ENCODE assay signal across 22 mouse cellular contexts in genomic region chr16:92091876-92092275, GRCm38 (mm10). TPM values are rescaled to one million over a fixed set of nuclear protein-coding genes. Genes with fewer than 3 reads are reported as not detected.
"Had no signal": no experiment of that assay in that cellular context is flagged by ENCODE, and none has a peak within 500 bp of the region (broad histone marks: within the 10 kb centered on the region; RNA-seq: fewer than 3 reads in every experiment).

No protein-coding gene starts in this region.

- H3K4me3 ChIP-seq: liver, embryonic 13.5 days; liver, embryonic 15.5 days; lung, embryonic 15.5 days; midbrain, embryonic 13.5 days; neural tube, embryonic 12.5 days; stomach, embryonic 15.5 days had no signal

- H3K27ac ChIP-seq: liver, embryonic 13.5 days; liver, embryonic 15.5 days; lung, embryonic 15.5 days; macrophage; midbrain, embryonic 13.5 days; neural tube, embryonic 12.5 days; stomach, embryonic 15.5 days; stomach, postnatal 0 days had no signal

- H3K4me1 ChIP-seq: lung, embryonic 15.5 days; midbrain, embryonic 13.5 days; neural tube, embryonic 12.5 days; stomach, embryonic 15.5 days had no signal

- H3K36me3 ChIP-seq: liver, embryonic 13.5 days; liver, embryonic 15.5 days; lung, embryonic 15.5 days; stomach, embryonic 15.5 days had no signal

- H3K4me2 ChIP-seq: liver, embryonic 13.5 days; liver, embryonic 15.5 days; lung, embryonic 15.5 days; midbrain, embryonic 13.5 days; neural tube, embryonic 12.5 days; stomach, embryonic 15.5 days had no signal

- H3K9me3 ChIP-seq: liver, embryonic 13.5 days; liver, embryonic 15.5 days; lung, embryonic 15.5 days; midbrain, embryonic 13.5 days; neural tube, embryonic 12.5 days; stomach, embryonic 15.5 days had no signal

- ATAC-seq: liver, postnatal 0 days; lung, postnatal 0 days; midbrain, embryonic 13.5 days; midbrain, embryonic 16.5 days had no signal

- H3K27me3 ChIP-seq: liver, embryonic 13.5 days; liver, embryonic 15.5 days; lung, embryonic 15.5 days; midbrain, embryonic 13.5 days; neural tube, embryonic 12.5 days; stomach, embryonic 15.5 days had no signal

- H3K9ac ChIP-seq: liver, embryonic 13.5 days; liver, embryonic 15.5 days; liver, postnatal 0 days; lung, embryonic 15.5 days; midbrain, embryonic 13.5 days; neural tube, embryonic 12.5 days; stomach, embryonic 15.5 days had no signal

- DNase-seq: liver, embryonic 13.5 days; liver, postnatal 0 days; lung, adult 2 months; lung, postnatal 14 days; lung, postnatal 36 days; right cerebral cortex, postnatal 14 days; thymus, postnatal 14 days; thymus, postnatal 36 days had no signal

RNA-seq across cellular contexts. Expression of gene Gm49711, which starts 33.8 kb away (rescaled TPM):
- total RNA-seq: megakaryocyte progenitor cell, adult 5-6 weeks; monocyte, adult 5-6 weeks; neutrophil, adult 5-6 weeks had no signal
- polyA plus RNA-seq: liver, embryonic 13.5 days; liver, embryonic 15.5 days; liver, postnatal 0 days; lung, adult 2 months; lung, embryonic 15.5 days; macrophage; stomach, embryonic 15.5 days; testis, adult 2 months; thymus, postnatal 0 days had no signal
